Mouse (Mus musculus) adrenal gland, adult 8-10 months (tissue): ENCODE results near the gene Hbs1l. TPM values are rescaled to one million over a fixed set of nuclear protein-coding genes. Genes with fewer than 3 reads are reported as not detected.

Experiments used
- DNase-seq: peaks from one replicate; pipeline ENCODE4 v3.0.0; 2022
- total RNA-seq, 4 experiments: library from RNA; stranded (reverse); gene quantifications; 2 replicates each; pipeline ENCODE4 v1.2.4; 2022

Hbs1l gene
- total RNA-seq, 4 experiments from 2014 or later = 63.0 to 74.9 (median 71.5) TPM

DNA sequence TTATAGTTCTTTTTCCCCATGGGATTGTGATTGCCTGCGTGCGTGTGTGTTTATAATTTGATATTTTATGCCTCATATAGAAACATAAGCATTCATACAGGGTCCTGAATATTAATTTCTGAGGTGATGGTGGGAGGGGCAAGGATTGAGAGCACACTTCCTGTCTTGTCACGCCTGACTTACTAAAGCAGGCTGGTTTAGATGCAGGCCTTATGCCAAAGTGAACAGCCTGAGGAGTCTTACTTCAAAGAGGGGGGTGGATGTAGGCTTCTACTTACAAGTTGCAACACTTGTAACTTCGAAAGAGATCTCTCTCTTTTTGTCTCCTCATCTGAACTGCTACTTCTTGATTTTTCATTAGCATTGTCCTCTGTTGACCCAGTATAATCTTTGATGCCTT, 18.0 kb downstream of the Hbs1l start:
- no peak for DNase-seq

DNA sequence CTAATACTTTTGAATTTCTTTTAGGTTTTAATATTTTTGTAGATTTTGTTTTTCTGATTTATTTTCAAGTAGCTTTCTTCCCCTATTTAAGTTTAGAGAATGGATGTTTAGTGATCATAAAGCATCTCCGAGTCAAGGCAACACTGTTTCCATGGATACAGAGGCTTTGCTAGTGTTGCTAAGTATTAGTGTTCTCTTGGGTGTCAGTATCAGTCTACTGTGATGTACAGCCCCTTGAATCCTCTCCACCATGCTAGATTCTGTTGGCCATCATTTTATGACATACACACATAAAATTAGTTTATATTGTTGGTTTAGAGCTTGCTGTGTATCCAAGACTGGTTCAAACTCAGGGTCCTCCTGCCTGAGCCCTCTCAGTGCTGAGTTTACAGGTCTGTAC, 20.3 kb downstream of the Hbs1l start:
- no peak for DNase-seq

DNA sequence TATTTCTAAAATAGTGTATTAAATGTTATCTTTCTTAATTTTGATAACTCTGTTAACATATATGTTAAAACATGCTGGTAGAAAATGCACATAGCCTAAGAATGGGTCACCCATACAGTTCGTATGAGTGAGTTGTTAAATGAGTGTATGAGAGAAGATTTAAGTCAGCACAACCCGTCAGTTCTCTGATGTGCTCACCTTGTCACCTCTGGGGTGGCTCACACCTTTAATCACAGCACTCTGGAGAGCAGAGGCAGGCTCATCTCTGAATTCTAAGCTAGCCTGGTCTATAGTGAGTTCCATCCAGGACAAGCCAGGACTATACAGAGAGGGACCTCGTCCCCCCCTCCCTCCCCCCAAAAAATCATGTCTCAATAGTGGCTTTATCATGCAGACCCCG, 22.5 kb downstream of the Hbs1l start:
- DNase-seq = no peak

DNA sequence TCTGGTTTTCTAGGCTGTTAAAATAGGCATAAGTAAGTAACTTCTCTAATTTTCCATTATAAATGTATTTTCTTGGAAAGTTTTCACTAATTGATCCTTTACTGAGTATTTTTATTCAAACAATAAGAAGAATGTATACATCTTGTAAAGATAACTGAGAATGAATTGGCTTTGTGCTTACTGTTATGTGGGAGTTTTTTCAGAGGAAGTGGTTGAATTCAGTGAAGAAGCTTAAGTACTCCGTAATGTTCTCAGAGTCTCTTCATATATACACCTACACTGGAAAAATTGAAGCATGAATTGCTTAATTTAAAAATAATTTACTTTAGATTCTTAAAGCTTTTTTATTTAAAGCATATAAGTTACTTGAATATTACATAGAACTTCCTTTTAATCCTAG, 23.2 kb downstream of the Hbs1l start:
- DNase-seq = no peak

DNA sequence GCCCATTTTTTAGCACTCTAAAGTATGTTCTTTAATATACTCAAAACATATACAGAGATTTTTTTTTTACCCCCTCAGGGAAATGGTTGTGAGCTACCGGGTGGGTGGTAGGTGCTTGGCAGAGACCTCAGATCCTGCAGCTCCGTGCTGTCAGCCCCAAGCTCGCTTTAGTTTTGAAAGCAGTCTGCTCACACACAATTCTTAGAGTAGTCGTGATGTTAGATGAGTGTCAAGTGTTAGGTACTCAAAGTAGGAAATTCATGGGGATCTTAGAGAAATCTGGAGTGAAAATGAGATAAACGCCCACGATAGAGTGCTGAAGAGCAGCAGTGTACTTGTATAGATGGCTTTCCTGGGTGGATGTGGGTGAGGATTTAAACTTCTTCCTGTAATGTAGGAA, 24.8 kb downstream of the Hbs1l start:
- no peak for DNase-seq

DNA sequence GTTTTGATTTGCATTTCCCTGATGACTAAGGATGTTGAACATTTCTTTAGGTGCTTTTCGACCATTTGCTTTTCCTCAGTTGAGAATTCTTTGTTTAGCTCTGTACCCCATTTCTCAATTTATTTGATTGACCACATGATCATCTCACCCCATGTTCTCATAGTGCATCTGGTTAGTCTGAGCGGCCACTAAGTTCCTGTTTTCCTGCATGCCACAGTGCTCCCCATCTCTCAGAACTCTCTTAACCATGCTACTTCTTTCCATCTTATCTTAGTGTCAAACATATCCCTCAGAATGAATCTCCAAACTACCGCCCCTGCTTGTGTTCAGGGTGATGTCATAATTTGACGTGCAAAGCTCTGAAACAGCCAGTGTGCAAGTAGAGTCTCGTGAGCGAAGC, 30.6 kb downstream of the Hbs1l start:
- no peak for DNase-seq

DNA sequence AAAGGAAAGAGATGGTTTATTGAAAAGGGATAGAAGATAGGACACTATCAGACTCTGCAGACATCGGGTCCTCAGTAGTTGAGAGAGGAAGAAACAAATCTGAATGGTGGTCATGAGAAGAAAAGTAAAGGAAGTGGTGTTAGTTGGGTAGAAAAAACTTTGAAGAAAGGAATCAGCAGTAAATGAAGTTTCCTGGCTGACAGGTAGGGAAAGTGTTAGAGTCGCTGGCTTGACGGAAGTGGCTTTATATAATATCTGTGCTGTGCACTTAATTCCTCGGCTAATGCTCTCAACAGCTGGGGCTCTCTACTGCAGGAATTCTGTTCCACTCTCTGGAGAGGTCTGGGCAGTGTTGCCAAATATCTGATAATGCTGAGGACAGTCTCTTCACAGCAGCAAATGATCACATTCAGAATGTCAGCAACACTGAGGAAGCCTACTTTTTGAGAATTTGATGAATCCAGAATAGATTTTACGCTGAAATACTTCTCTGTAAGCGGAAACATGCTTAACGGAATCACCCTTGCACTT, 31.9 kb downstream of the Hbs1l start:
- no peak for DNase-seq

DNA sequence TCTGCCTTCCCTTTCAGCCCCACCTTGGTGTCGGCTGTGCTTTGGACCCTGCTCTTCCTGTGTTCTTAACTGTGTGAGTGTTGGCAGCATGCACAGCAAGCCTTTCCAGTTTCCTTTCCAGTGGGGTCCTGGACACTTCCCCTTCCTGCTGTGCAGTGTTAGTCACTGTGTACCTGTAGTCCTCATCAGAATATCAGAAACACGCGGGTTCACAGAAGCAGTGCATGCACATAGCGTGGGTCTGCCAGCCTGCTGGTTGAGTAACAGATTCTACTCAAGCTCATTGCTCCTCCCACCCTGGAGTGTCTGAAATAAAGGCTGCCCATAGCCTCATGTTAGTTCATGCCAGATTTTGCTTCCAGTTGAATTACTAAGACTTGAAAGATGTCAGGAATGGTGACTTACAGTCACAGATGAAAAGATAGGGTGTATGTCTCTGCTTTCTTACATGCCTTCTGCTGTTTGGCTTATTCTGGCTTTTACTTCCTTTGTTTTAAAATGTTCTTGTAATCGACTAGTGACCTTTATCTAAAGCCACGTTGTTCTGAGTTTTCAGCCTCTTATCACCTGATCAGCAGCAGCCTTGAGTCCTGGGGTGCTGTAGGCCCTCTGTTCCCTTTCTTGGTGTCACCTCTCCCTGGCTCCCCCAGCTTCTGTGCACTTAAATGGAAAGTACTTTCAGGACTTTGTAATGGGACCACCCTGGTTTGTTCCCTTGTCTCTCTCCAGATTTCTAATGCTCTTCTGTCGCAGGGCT, 38.7 kb downstream of the Hbs1l start:
- DNase-seq = no peak

DNA sequence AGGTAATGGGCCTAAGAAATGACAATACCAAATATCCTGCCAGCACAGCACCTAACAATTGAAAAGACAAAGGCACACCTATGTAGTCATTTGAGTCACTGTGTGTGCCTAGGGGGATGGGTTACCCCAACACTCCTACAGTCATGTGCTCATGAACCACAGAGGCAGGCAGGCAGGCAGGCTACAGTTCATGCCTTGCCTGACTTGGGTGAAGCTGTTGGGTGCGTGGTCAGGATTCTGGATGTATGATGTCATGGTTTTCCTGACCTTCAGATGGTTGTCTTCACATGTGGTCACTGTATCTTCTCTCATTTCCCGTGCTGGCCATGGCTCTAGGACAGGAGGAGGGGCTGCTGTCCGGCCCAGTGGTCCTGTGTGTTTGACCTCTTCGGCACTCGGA, 39.8 kb downstream of the Hbs1l start:
- no peak for DNase-seq

DNA sequence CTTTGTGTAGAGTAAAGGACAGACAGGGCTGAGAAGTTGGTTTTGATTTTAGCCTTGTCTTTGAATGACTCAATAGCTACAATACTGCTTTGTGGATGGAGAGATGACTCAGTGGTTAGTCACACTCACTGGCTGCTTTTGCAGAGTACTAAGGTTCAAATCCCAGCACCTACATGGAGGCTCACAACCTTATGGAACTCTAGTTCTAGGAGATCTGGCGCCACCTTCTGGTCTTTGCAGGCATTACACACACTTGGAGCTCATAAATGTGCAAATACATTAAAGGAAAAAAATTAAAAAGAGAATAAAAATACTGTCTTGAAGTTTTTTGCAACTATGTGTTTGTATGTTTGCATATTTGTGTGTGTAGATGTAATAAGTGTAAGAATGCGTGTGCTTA, 41.4 kb downstream of the Hbs1l start:
- DNase-seq = no peak

DNA sequence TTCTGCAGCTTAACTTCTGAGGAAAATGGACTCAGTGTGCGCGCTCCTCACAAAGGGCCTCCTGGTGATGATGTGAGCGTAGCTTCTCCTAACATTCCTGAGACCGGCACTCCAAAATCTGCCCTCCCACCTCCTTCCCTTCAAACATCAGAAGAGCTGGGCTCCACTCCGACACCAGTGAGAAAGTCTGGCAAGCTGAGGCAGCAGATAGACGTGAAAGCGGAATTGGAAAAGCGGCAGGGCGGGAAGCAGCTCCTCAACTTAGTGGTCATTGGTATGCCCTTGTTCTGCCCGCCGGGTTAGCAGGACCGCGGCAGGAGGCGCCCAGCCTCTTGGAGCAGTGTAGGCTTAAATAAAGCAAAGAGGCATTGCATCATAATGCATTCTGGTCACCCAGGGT, 45.9 kb downstream of the Hbs1l start:
- DNase-seq = no peak

DNA sequence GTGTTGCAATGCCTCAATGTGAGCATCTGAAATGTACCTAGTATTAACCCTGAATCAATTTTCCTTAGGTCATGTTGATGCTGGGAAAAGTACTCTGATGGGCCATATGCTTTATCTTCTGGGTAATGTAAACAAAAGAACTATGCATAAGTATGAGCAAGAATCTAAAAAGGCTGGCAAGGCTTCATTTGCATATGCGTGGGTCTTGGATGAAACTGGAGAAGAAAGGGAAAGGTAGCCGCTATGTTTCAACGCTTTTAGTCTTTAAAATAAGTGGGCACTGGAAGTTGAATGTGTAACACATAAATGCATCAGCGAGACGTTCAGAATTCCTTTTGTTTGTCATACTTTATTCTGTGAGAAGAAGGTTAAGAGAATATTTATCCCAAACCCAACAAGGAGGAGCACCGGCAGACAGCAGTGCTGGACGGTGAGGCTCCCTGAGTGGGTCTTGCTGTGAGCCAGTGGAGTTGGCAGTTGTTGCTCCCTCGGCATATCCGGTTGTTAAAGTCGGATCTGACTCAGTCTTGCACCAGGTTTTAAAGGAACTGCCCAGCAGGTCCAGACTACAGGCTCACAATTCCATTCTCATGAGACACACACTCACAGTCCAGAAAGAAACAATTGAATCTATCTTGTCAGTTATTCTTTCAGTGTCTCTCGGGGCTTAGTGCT, 46.7 kb downstream of the Hbs1l start:
- no peak for DNase-seq

DNA sequence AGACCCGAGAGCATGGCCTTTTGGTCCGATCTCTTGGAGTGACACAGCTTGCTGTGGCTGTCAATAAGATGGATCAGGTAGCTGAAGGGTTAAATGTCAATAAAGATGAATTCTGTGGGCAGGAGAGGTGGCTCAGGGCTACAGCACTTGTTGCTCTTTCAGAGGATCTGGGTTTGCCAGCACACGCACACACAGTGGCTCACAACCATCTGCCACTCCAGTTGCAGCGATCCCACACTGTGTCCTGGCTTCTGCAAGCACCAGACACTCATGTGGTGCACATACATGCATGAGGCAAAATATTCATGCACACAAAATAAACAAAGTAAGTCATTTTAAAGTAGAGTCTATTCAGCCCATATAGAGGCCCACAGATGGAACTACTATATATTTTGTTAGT, 51.6 kb downstream of the Hbs1l start:
- DNase-seq = no peak

DNA sequence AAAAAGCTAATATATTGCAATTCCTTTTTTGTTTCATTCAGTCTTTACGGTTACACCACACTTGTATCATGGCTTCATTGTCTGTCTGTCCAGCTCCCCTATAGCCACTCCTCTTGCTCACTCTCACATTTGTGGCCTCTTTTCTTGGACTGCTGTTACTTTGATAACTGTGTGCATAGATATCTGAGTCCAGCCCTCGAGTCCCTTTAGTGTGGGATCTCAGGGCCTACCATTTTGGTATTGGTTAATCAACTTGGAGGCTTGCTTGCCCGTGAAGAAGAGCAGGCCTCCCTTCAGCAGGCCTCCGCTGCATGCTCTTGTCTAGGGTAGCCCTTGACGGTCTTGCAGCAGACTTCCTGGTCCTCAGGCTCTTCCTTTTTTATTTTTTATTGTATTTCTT, 53.7 kb downstream of the Hbs1l start:
- no peak for DNase-seq

DNA sequence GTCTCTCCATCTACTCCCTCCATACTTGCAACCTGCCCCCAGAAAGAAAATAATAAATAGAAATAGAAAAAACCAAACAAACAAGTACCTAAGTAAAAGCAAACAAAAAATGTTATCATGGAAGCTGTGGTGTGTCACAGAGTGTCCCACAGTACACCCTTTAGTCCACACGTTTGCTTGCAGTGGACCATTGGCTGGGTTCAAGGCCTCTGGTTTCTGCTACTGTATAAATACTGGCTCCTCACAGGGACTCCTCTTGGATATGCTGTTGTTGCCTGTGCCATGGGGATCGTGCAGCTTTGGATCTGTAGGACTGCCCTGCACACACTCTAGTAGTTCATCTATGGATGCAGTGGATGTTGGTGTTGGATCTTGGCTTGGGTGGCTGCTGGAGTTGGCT, 54.2 kb downstream of the Hbs1l start:
- no peak for DNase-seq

DNA sequence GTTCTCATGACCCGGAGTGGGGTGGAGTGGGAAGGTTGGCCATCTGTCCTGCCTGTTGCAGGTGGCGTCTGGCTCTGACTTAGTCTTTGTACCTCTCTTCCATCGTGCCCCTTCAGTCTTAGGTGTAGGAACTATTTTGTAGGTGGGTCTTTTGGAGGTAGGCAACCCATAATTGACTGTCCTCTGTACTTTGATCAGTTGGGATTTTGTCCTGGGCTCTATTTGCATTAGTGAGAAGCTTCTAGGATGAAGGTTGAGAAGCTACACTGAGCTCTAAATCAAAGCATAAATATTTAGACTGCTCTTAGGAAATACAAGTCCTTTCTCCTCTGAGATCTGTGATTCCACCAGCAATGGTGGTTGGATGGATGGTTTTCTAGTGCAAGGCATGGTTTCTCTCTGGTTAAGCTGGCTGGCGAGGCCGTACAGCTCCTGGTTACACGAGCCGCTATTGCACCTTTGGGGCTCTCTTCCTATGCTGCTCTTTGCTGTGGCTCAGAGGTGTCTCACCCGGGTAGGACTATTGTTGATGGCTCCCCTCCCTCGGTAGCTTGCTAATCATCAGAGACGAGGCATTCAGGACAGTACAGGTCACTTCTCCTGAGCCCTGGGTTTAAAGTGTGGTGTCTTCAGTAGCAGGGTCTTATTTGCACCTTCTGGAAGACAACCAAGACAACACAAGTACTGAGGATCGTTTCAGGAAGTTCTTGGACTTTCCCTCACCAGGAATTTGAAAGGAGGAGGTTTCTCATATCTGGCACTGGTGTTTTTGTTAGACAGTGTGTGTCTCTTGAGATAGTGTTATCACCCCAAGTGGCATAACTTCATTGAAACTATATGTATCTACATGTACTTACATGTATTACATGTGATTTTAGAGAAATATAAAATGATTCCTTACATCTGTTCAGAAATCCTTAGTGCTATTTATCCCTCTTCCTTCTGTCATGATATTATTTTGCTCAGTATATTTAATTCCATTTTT, 55.0 kb downstream of the Hbs1l start:
- DNase-seq = no peak

DNA sequence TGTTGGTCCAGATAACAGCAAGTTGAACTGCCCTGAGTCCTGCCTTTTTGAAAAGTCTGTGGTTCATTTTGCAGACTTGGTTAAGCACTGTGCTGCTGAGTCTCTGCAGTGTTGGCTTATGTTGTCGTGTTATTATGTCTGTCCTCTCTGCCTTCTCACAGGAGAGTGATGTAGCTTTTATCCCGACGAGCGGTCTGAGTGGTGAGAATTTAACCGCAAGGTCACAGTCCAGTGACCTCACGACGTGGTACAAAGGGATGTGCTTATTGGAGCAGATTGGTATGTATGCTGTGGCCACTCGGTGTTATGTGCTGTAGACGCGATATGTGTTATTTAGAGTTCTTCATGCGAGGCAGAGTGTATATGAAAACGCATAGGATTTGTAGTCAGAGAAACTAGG, 56.0 kb downstream of the Hbs1l start:
- no peak for DNase-seq

DNA sequence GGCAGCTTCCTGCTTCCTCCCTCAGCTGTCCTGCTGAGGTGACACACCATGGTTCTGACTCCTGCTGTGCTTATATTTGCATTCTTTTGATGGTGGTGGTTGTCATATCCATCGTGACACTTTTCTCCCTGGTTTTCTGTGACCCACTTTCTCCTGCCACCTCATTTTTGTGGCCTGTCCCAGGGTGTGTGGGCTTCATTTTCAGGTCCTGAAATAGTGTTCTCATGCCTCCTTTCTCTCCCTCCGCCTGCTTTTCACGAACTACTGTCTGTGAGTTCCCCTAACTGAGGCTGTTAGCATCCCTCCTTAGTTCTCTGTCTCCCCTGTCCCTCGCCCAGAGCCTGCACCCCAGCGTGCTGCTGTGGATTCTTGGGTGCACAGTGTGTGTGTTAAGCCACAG, 58.1 kb downstream of the Hbs1l start:
- no peak for DNase-seq

DNA sequence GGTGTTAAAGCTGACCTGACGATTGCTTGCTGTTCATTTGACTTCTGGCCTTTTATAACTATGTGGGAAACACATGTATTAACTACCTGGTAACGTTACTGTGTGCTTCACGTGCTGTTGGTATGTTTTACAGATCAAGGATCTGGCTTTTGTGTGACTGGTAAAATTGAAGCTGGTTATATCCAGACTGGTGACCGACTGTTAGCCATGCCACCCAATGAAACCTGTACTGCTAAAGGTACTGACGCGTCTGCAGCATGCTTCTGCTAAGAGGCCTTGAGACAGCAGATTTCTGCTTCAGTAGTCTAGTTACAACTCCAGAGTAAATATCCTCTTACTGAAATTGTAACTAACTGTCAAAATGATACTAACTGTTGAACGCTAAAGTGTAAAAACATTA, 58.7 kb downstream of the Hbs1l start:
- DNase-seq = no peak

DNA sequence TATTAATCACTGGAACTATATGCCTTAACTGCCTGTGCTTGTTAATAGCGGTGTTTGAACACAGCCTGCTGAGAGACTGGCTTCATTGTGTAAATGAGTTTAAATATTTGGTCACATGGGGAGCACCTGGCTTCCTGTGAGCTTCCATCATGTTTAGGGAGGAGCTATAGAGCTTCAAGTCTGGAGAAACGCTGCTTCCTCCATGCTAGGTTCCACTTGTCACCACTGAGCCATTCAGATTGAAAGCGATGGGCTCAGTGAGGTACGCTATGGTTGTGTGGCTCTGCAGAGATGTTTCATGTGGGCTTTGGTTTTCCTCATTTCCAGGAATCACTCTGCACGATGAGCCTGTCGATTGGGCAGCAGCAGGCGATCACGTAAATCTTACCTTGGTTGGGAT, 62.2 kb downstream of the Hbs1l start:
- DNase-seq = no peak

DNA sequence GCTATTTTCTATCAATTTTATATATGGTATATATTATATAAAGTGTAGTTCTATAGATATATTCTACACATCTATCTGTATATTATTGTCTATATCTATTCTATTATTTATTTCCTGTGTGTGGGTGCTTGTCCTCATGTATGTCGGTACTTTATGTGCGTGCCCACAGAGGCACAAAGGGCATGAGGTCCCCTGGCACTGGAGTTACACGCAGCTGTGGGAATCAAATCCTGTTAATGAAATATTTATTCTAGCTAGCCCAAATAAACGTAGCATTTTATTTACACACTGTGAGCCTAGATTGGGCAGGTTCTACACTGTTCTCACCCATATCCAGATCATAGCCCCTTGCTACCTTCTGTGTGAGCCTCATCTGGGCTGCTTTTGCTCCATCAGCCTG, 63.3 kb downstream of the Hbs1l start:
- no peak for DNase-seq

DNA sequence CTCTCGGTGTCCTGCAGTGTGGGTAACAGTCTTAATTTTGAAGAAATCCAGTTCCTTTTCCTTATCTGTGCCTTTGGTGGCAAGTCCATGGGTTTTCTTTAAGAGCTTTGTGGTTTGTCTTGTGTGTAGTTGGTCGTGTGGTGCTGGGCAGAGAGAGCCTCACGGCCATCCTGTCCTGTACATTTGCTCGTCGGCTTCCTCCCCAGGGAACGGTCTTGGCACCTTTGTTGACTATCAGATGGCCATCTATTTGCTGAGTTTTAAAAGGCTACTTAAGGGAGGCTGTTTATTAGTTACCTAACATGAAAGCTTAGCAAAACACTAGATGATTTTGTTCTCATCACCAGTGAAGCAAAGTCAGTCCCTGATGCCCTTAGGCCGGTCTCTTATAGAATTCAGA, 66.1 kb downstream of the Hbs1l start:
- no peak for DNase-seq

DNA sequence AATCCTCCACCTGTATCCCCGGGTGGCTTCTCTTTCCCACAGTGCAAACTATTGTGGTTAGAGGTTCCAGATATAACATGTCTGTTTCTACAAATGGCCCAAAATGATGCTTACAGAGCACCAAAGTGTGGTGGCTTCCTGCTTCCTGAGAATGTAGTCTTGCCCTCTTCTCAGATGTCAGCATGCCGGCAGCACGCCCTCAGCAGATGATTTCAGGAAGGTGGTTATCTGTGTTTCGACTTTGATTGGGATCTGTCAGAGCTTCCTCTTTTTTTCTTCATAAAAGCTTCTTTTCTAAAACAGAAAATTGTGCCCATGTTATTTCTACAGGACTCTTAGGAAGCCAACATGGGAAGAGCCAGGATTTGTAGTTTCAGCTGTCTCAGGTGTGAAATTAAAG, 67.5 kb downstream of the Hbs1l start:
- DNase-seq = no peak
